Comparison of ENCODE assay signal across 8 mouse cellular contexts in genomic region chr4:141076761-141077506, GRCm38 (mm10). TPM values are rescaled to one million over a fixed set of nuclear protein-coding genes. Genes with fewer than 3 reads are reported as not detected.
DNase-seq lines count a peak whose midpoint lies in the region; ATAC-seq lines count a peak whose summit lies in the region.

No protein-coding gene starts in this region.

- no peaks in the 10 kb centered on the region for H3K9me3 ChIP-seq in kidney, embryonic 15.5 days (replicated peaks)

- H3K27ac ChIP-seq in kidney, embryonic 15.5 days = no peak overlapping the region

- no peaks in the 10 kb centered on the region for H3K27me3 ChIP-seq in kidney, embryonic 15.5 days
- H3K27me3 ChIP-seq in splenic B cell, adult 2 months (ENCODE audit: control insufficient read depth, insufficient read depth, low read length, poor library complexity, severe bottlenecking) = no peaks in the 10 kb centered on the region

- H3K4me3 ChIP-seq in kidney, embryonic 15.5 days (replicated peaks) = peak overlapping the region; percentile 99

- 77% methylated on average over 17 of the region's 17 CpGs for WGBS in kidney, embryonic 15.5 days

- H3K36me3 ChIP-seq in kidney, embryonic 15.5 days = peaks cover 35% of the 10 kb centered on the region
- peaks cover 3% of the 10 kb centered on the region for H3K36me3 ChIP-seq in splenic B cell, adult 2 months (ENCODE audit: control insufficient read depth, insufficient read depth, low read length, poor library complexity, severe bottlenecking)

- ATAC-seq in kidney, embryonic 15.5 days (replicated peaks; ENCODE audit: low FRiP score) = no peak
- ATAC-seq in erythroblast, adult 5-6 weeks (replicated peaks; ENCODE audit: low FRiP score, poor library complexity, severe bottlenecking) = peak; percentile 66
- ATAC-seq in megakaryocyte, adult 5-6 weeks (ENCODE audit: poor library complexity, severe bottlenecking) = peak; percentile 57

- peak overlapping the region; percentile 84 for H3K4me2 ChIP-seq in kidney, embryonic 15.5 days

- peak overlapping the region; percentile 73 for H3K9ac ChIP-seq in kidney, embryonic 15.5 days

- peaks cover 16% of the 10 kb centered on the region for H3K4me1 ChIP-seq in kidney, embryonic 15.5 days

- DNase-seq in kidney, postnatal 36 days = no peak
- DNase-seq in induced T-regulatory cell, adult 2 months (ENCODE audit: low read depth) = peak; percentile 46
- peak; percentile 84 for DNase-seq in splenic B cell, adult 2 months (ENCODE audit: low read depth, low spot score)
- no peak for DNase-seq in layer of hippocampus, postnatal 36 days
- DNase-seq in adrenal gland, postnatal 10 days = no peak

RNA-seq across cellular contexts. Expression of gene Necap2, which starts 1.2 kb away (rescaled TPM):
- 80.0 and 89.4 TPM in 2 replicates for polyA plus RNA-seq in kidney, embryonic 15.5 days (2015; fragmentation: Nextera tagmentation; extraction: Ambion mirVana)
- 41.0 and 58.6 TPM in 2 replicates for total RNA-seq in erythroblast, adult 5-6 weeks (2015; ENCODE audit: low replicate concordance)
- total RNA-seq in erythroblast, adult 5-6 weeks (2017; ENCODE audit: low replicate concordance) = 68.0 and 75.4 TPM in 2 replicates
- 70.2 and 72.2 TPM in 2 replicates for total RNA-seq in megakaryocyte, adult 5-6 weeks (2015)
- total RNA-seq in megakaryocyte, adult 5-6 weeks (2017) = 126 and 133 TPM in 2 replicates
- 10 to 100 TPM; 38.5 to 40.5 TPM for total RNA-seq in layer of hippocampus, postnatal 36 days (2021)
- total RNA-seq in adrenal gland, postnatal 10 days (2021) = 10 to 100 TPM; 54.5 to 57.1 TPM

RNA-seq across cellular contexts. Expression of gene Spata21, which starts 11.2 kb away (rescaled TPM):
- polyA plus RNA-seq in kidney, embryonic 15.5 days (2015; fragmentation: Nextera tagmentation; extraction: Ambion mirVana) = 0.50 and 0.64 TPM in 2 replicates
- total RNA-seq in erythroblast, adult 5-6 weeks (2015; ENCODE audit: low replicate concordance) = not detected in 2 replicates
- not detected in 2 replicates for total RNA-seq in erythroblast, adult 5-6 weeks (2017; ENCODE audit: low replicate concordance)
- total RNA-seq in megakaryocyte, adult 5-6 weeks (2015) = not detected in 2 replicates
- total RNA-seq in megakaryocyte, adult 5-6 weeks (2017) = not detected in 2 replicates
- not detected for total RNA-seq in layer of hippocampus, postnatal 36 days (2021)
- total RNA-seq in adrenal gland, postnatal 10 days (2021) = not detected

RNA-seq across cellular contexts. Expression of gene Crocc, which starts 16.6 kb away (rescaled TPM):
- 8.5 and 9.5 TPM in 2 replicates for polyA plus RNA-seq in kidney, embryonic 15.5 days (2015; fragmentation: Nextera tagmentation; extraction: Ambion mirVana)
- total RNA-seq in erythroblast, adult 5-6 weeks (2015; ENCODE audit: low replicate concordance) = not detected in 2 replicates
- total RNA-seq in erythroblast, adult 5-6 weeks (2017; ENCODE audit: low replicate concordance) = 0.34 and 4.9 TPM in 2 replicates
- 1.9 and 2.8 TPM in 2 replicates for total RNA-seq in megakaryocyte, adult 5-6 weeks (2015)
- 8.6 and 9.1 TPM in 2 replicates for total RNA-seq in megakaryocyte, adult 5-6 weeks (2017)
- total RNA-seq in layer of hippocampus, postnatal 36 days (2021) = 10 to 100 TPM; 73.7 to 77.2 TPM
- 10 to 100 TPM in 1 of 2 experiments, 1 to 10 TPM in 1; 6.7 to 13.2 TPM for total RNA-seq in adrenal gland, postnatal 10 days (2021)

Comparison
In these comparisons a context has a peak if more than half of its experiments do, and no peak if none do; other contexts are left out.
1. DNase-seq: peak in induced T-regulatory cell, adult 2 months (single experiment) and splenic B cell, adult 2 months (single experiment); none in kidney, postnatal 36 days (0 of 2), layer of hippocampus, postnatal 36 days (0 of 2) and adrenal gland, postnatal 10 days (single experiment).
2. RNA of gene Crocc, which starts 16.6 kb away (total RNA-seq): 73.7 to 77.2 TPM in layer of hippocampus, postnatal 36 days; 6.7 to 13.2 TPM in adrenal gland, postnatal 10 days, 1.9 to 9.1 TPM in megakaryocyte, adult 5-6 weeks and 0.34 to 4.9 TPM in erythroblast, adult 5-6 weeks; every median in the first group is over 4 times any median in the second.